Mouse (Mus musculus): ENCODE data around the gene Mogs. TPM values are rescaled to one million over a fixed set of nuclear protein-coding genes. Genes with fewer than 3 reads are reported as not detected.

Mogs gene
- total RNA-seq, 2 experiments from 2014 or later = 11.3 to 12.3 TPM

DNA sequence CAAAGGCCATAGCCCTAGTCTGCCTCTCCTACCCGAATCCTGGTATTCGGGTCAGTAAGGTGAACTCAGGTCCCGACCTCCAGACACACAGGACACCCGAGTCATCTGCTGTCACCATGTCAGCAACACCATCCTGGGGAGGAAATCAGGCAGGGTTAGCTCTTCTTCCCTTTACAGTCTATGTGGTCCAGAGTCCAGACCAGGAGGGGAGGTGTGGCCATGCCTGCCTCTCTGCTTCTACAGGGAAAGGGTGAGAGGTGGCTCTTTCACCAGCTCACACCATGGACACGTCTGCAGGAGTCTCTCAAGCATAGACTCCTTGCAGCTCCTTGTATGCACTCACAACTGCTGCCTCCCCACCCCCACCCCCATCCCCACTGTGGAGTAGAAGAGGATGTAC is 38.2 kb downstream of the Mogs start:
- DNase-seq = no peak

- DNase-seq = peak; percentile 41
Measured at GRCm38 (mm10) chr6:83155552-83156238, 40.4 kb downstream of the Mogs start.

- DNase-seq = peak; percentile 70
Measured at GRCm38 (mm10) chr6:83156259-83156684, 41.0 kb downstream of the Mogs start, which contains the start of the genes Wdr54 and 1700003E16Rik. Gene Wdr54 (minus strand): TSS chr6:83156397. Gene 1700003E16Rik (plus strand): TSS chr6:83156404.

DNA sequence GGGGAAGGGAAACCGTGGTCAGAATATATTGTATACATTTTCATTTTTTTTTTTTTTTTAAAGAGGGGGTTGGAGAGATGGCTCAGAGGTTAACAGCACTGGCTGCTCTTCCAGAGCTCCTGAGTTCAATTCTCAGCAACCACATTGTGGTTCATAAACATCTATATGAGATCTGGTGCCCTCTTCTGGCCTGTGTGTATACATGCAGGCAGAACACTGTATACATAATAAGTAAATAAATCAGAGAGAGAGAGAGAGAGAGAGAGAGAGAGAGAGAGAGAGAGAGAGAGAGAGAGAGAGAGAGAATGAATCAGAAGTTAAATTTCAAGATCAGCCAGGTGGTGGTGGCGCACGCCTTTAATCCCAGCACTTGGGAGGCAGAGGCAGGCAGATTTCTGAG is 44.2 kb downstream of the Mogs start:
- DNase-seq = peak; percentile 62

GRCm38 (mm10) chr6:83161442-83161841 is 46.1 kb downstream of the Mogs start:
- no peak for DNase-seq

DNA sequence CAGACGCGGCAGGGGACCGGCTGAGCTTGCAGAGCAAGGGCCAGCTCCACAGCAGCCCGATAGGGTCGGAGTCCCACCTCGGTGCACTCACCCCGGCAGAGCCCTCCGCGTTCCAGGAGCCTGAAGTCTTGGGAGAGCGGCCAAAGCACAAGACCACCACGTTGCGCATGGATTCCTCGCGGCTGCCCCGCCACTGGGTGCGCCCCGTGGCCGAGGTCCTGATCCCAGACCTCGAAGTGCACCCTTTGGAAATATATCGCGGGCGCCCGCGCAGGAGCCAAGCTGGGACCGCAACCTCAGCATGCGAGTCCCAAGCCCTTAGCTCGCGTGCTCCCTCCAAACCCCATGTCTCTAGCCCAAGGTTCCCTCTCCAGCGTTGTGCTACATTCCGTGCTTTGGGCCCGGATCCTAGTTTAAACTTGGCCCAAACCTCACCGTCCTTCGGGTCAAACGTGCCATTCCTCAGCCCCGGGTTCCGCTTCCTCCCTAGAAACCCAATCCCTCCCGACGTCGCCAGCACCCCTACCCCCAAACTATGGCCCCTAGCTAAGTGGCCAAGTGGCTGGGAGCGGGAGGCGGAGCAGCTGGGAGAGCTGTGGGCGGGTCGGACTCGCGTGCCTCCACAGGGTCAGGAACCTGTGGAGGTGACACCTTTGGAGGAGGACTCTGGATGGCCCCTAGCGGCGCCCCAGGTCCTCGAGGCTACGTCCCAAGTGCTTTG is 46.8 kb downstream of the Mogs start:
- peak; percentile 44 for DNase-seq

GRCm38 (mm10) chr6:83162701-83163100 is 47.4 kb downstream of the Mogs start:
- DNase-seq = peak; percentile 64

DNA sequence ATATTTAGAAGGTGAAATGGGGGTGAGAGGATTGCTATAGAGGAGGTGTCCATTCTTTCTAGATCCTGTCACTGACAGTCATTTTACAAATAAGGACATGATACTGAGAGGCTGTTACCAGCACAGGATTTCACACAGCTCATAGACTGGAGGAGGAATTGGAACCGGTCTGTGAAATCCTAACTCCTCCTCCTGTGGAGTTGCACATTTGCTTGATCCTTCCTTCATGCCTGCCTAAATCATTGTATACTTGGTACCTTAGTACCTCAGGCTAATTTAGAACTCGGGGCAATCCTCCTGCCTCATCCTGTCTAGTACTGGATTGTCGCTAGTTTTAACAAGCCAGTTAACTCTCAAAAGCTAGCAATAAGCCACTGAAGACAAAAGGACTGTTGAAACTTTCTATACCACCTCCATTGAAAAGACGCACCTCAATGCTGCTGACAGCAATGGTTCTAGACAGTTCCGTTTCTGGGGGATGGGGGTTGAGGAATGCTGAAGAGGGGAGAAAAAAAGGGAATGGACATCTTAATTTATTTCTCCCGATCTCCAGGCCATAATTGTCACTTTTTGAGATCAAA is 49.8 kb downstream of the Mogs start:
- no peak for DNase-seq

DNA sequence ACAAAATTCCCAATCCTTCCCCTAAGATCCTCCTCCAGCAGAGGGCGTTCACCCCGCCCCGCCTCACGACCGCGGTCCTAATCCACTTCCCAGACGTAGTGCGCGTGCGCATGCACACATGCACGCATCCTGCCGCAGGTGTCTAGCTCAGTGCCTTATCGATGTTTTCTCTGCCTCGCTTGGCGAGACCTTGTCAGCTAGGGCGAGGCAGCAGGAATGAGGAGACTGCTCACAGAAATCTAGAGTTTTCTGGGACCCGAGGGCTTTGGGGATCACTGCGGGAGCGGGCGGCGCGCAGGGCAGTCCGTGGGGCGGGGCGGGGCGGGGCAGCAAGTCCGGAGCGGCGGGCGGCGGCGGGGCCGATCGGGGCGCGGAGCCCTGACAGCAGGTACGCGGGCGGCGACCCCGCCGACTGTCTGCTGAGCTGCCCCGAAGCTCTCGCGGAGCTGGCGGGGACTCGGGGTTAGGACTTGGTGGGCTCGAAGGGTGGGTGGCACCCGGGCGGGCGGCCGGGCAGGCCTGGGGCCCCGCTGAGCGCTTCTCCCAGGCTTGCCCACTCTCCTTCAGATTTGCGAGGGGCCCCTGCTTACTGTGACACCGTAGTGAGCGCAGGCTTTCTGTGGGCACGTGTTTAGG is 50.4 kb downstream of the Mogs start, which contains the start of gene Dctn1:
Gene Dctn1, plus strand, starts transcription at position 314 of the 636 bp plus-strand sequence.
- DNase-seq = peak; percentile 97

DNA sequence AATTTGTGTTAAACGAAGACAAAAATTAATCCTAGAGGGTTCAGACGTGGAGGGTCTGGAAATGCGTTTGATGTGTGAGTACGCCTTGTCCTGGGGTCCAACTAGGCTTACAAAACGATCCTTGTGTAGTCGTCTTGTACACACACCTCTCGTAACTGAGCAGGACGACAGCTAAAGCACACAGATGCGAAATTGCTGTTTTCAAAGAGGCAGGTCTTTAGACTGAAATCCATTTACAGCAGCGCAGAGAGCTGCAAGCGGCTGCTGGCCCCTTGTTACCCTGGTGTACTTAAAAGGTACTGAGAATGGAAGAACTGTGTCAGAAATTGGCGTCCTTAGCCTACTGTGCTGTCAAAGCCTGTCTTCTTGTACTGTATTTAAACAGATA is 50.9 kb downstream of the Mogs start:
- no peak for DNase-seq

Small RNAs within 50 kb of the gene (microRNA-seq; reads per million reads assigned to microRNA genes)
- gene Mir3470a = 0 reads per million in 2 experiments

Other genes starting within 250 kb of the Mogs start
- gene Sema4f, start 175.7 kb upstream of the Mogs start, total RNA-seq (2021) = under 1 TPM in 1 of 2 experiments, not detected in 1; 0.14 TPM
- under 1 TPM; 0.52 to 0.81 TPM for gene M1ap, start 168.6 kb upstream of the Mogs start, total RNA-seq (2021)
- 1 to 10 TPM; 5.3 to 6.1 TPM for gene Dok1, start 82.0 kb upstream of the Mogs start, total RNA-seq (2021)
- gene Loxl3, start 81.3 kb upstream of the Mogs start, total RNA-seq (2021) = 1 to 10 TPM; 4.7 to 6.0 TPM
- 10 to 100 TPM; 84.1 to 88.4 TPM for gene Aup1, start 61.0 kb upstream of the Mogs start, total RNA-seq (2021)
- 10 to 100 TPM; 42.6 to 43.5 TPM for gene Htra2, start 60.2 kb upstream of the Mogs start, total RNA-seq (2021)
- under 1 TPM; 0.59 to 0.62 TPM for gene Dqx1, start 57.7 kb upstream of the Mogs start, total RNA-seq (2021)
- gene Tlx2, start 45.2 kb upstream of the Mogs start, total RNA-seq (2021) = under 1 TPM in 1 of 2 experiments, not detected in 1; 0.20 TPM
- 10 to 100 TPM in 1 of 2 experiments, 1 to 10 TPM in 1; 7.2 to 10.2 TPM for gene Pcgf1, start 37.6 kb upstream of the Mogs start, total RNA-seq (2021)
- gene Lbx2, start 29.1 kb upstream of the Mogs start, total RNA-seq (2021) = under 1 TPM in 1 of 2 experiments, not detected in 1; 0.88 TPM
- gene Ccdc142, start 13.9 kb upstream of the Mogs start, total RNA-seq (2021) = 1 to 10 TPM; 2.4 to 3.0 TPM
- gene Gm42688, start 13.9 kb upstream of the Mogs start, total RNA-seq (2021) = 1 to 10 TPM; 1.7 to 1.8 TPM
- gene Mrpl53, start 6.5 kb upstream of the Mogs start, total RNA-seq (2021) = 100 to 1,000 TPM; 105 to 120 TPM
- gene Wbp1, start 6.1 kb downstream of the Mogs start, total RNA-seq (2021) = 10 to 100 TPM; 80.4 to 86.8 TPM
- 10 to 100 TPM; 14.9 to 17.4 TPM for gene Ino80b, start 9.9 kb downstream of the Mogs start, total RNA-seq (2021)
- 10 to 100 TPM; 11.7 to 13.1 TPM for gene Rtkn, start 20.0 kb downstream of the Mogs start, total RNA-seq (2021)
- gene Wdr54, start 40.9 kb downstream of the Mogs start, total RNA-seq (2021) = 1 to 10 TPM; 1.6 to 1.8 TPM
- under 1 TPM in 1 of 2 experiments, not detected in 1; 0.14 TPM for gene 1700003E16Rik, start 40.9 kb downstream of the Mogs start, total RNA-seq (2021)
- 100 to 1,000 TPM; 122 to 123 TPM for gene Dctn1, start 50.4 kb downstream of the Mogs start, total RNA-seq (2021)
- under 1 TPM in 1 of 2 experiments, not detected in 1; 0.12 TPM for gene Slc4a5, start 104.3 kb downstream of the Mogs start, total RNA-seq (2021)
- gene Mthfd2, start 210.4 kb downstream of the Mogs start, total RNA-seq (2021) = 10 to 100 TPM; 10.7 to 15.0 TPM
- 10 to 100 TPM; 32.2 to 34.3 TPM for gene Mob1a, start 210.5 kb downstream of the Mogs start, total RNA-seq (2021)
- 100 to 1,000 TPM; 232 to 238 TPM for gene Bola3, start 233.7 kb downstream of the Mogs start, total RNA-seq (2021)